Mouse (Mus musculus) limb, embryonic 13.5 days (tissue): Measurements from ENCODE around the gene Gm7029. TPM values are rescaled to one million over a fixed set of nuclear protein-coding genes. Genes with fewer than 3 reads are reported as not detected.

ENCODE experiments used
- ATAC-seq: fragments of 200-750 bp; cut with Nextera tagmentation; 2 replicates; pipeline ENCODE4 v1.8.0; 2017; ENCODE audit warnings: low read depth, moderate number of reproducible peaks, moderate TSS enrichment; ENCODE audit not compliant: low FRiP score
- H3K27ac ChIP-seq: fragments of 300-500 bp; sonication (generic); 2 replicates; pipeline ENCODE4 v1.5.1; 2015; ENCODE audit warnings: inconsistent platforms, mild to moderate bottlenecking, moderate library complexity
- H3K27me3 ChIP-seq: fragments of 300-500 bp; sonication (generic); 2 replicates; pipeline ENCODE4 v1.6.1; 2015; ENCODE audit warnings: mild to moderate bottlenecking, inconsistent platforms
- H3K36me3 ChIP-seq: fragments of 300-500 bp; sonication (generic); 2 replicates; pipeline ENCODE4 v1.6.1; 2015; ENCODE audit warnings: inconsistent platforms, mild to moderate bottlenecking, moderate library complexity
- H3K4me1 ChIP-seq: fragments of 300-500 bp; sonication (generic); 2 replicates; pipeline ENCODE4 v1.6.1; 2015; ENCODE audit warnings: inconsistent platforms
- H3K4me2 ChIP-seq: fragments of 300-500 bp; sonication (generic); replicated peaks from 2 replicates; pipeline ENCODE4 v1.6.1; 2015; ENCODE audit warnings: inconsistent platforms, mild to moderate bottlenecking, moderate library complexity
- H3K4me3 ChIP-seq: fragments of 300-500 bp; sonication (generic); 2 replicates; pipeline ENCODE4 v1.5.1; 2015; ENCODE audit warnings: moderate library complexity, mild to moderate bottlenecking, inconsistent platforms
- H3K9ac ChIP-seq: fragments of 300-500 bp; sonication (generic); 2 replicates; pipeline ENCODE4 v1.6.1; 2015; ENCODE audit warnings: mild to moderate bottlenecking, inconsistent platforms
- H3K9me3 ChIP-seq: fragments of 300-500 bp; sonication (generic); 2 replicates; pipeline ENCODE4 v1.6.1; 2016; ENCODE audit warnings: inconsistent platforms
- WGBS: fragments of 180-500 bp; shearing (Covaris S2); methylation state at CpG from one replicate; pipeline ENCODE4 v1.1.7; 2015; 5-methylcytosine and 5-hydroxymethylcytosine counted together
- polyA plus RNA-seq: library from polyadenylated mRNA; unstranded; fragments of >200 nt; fragmentation: Nextera tagmentation; extraction: Ambion mirVana; gene quantifications from 2 replicates; pipeline ENCODE4 v1.2.1, GENCODE M21; 2015

The Gm7029 gene
- polyA plus RNA-seq, 1 experiment from 2014 or later = not detected

DNA sequence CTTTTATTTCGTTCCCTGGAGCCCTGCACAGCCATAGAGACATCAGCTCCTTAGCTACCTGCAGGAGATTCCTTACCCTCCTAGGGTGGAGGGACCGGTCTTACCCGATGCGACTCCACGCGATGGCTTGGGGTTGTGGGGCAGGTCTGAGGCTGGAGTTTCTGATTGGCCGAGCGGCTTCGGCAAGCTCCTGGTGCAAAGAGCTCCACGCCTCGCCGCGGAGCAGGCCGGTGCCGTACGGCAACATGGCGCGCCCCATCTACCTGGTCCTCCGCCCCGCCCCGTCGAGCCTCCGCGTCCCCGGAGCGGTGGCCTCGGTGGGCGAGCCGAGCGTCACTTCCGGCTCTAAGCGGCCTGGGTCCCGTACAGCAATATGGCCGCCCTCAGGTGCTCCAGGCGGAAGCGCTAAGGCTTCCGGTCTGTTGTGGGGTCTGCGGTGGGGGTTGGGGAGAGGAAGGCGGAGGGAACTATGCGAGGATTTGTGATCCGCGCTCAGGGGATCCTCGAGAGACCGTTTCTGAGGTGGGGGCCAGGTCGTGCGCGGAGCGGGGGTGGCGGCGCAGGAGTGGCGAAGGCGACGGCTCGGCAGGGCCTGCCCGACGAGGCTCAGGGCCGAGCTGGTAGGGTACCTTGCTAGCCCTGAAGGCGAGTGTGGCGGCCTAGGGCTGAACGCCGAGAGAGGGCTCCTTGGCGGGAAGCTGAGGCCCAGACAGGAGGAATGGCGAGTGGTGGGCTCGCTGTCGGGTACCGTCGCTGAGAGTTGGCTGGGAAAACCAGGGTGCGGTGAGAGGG lies 35.6 kb downstream of the Gm7029 start, which contains the start of gene Daxx:
Daxx (plus strand) TSS at position 338 of the 792 bp plus-strand sequence.
- H3K27ac ChIP-seq = peak within 1 kb of the TSS; percentile 90
- peak within 1 kb of the TSS; percentile 89 for H3K4me3 ChIP-seq
- H3K36me3 ChIP-seq = peaks cover 36% of the 10 kb centered on the region

DNA sequence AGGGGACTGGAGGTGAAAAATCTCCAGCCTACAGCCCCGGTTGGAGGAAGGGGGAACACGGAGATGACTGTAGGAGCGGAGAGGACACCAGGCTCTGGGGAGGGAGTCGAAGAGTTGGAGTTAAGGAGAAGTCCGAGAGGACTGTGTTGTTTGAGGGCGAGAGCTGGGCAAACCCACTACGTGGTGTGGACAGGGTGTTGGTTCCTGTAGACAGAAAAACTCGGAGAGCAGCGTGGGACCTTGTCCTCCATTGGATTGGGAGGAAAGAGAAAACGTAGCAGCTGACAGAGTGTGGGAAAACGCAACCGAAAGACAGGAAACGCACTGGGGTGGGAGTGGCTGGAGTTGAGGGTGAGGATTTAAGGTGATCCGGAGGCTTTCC lies 36.2 kb downstream of the Gm7029 start:
- peak; percentile 2; the same call in 1 of the 2 replicates for ATAC-seq
- under 1% methylated on average over 14 of the region's 14 CpGs for WGBS
- Histone ChIP-seq H3K36me3 (peaks cover 42% of the 10 kb centered on the region), H3K4me2 (peak overlapping the region; percentile 99), H3K9ac (peak overlapping the region; percentile 90), H3K9me3 (no peaks in the 10 kb centered on the region), H3K4me3 (peak overlapping the region; percentile 89), H3K4me1 (peaks cover 31% of the 10 kb centered on the region), H3K27ac (peak overlapping the region; percentile 87), H3K27me3 (no peaks in the 10 kb centered on the region)

More for the DNA sequence above, 35.6 kb downstream of the Gm7029 start, which contains the start of gene Daxx:
- ATAC-seq = peak; percentile 97
- H3K9me3 ChIP-seq = no peaks in the 10 kb centered on the region
- H3K4me1 ChIP-seq = peaks cover 27% of the 10 kb centered on the region
- WGBS = under 1% methylated on average over 68 of the region's 68 CpGs
- no peaks in the 10 kb centered on the region for H3K27me3 ChIP-seq
- H3K4me2 ChIP-seq = peak within 1 kb of the TSS; percentile 99
- peak within 1 kb of the TSS; percentile 90 for H3K9ac ChIP-seq

- Histone ChIP-seq H3K9ac (peak overlapping the region; percentile 90), H3K36me3 (peaks cover 46% of the 10 kb centered on the region), H3K27me3 (no peaks in the 10 kb centered on the region), H3K4me1 (peaks cover 37% of the 10 kb centered on the region), H3K4me2 (peak overlapping the region; percentile 99), H3K27ac (peak overlapping the region; percentile 87; the same call in 1 of the 2 replicates), H3K4me3 (peak overlapping the region; percentile 89), H3K9me3 (no peaks in the 10 kb centered on the region)
- 50% methylated on average over 11 of the region's 11 CpGs for WGBS
- ATAC-seq = no peak
These were observed 36.9 kb downstream of the Gm7029 start for GRCm38 (mm10) chr17:33910346-33911051.

- H3K4me3 ChIP-seq = 0 out of 2 replicates have a peak overlapping the region, but pooled peaks have one; percentile 89
- no peak overlapping the region for H3K27ac ChIP-seq
- H3K27me3 ChIP-seq = no peaks in the 10 kb centered on the region
- peaks cover 46% of the 10 kb centered on the region for H3K36me3 ChIP-seq
- ATAC-seq = no peak
- H3K9me3 ChIP-seq = no peaks in the 10 kb centered on the region
- peaks cover 38% of the 10 kb centered on the region for H3K4me1 ChIP-seq
- 92% methylated on average over 31 of the region's 31 CpGs for WGBS
- 0 out of 2 replicates have a peak overlapping the region, but pooled peaks have one; percentile 39 for H3K9ac ChIP-seq
- H3K4me2 ChIP-seq = 0 out of 2 replicates have a peak overlapping the region, but pooled peaks have one; percentile 9
These were observed 37.6 kb downstream of the Gm7029 start for GRCm38 (mm10) chr17:33911052-33911812.

- 89% methylated on average over 28 of the region's 28 CpGs for WGBS
- no peak overlapping the region for H3K4me2 ChIP-seq
These were observed 38.3 kb downstream of the Gm7029 start for GRCm38 (mm10) chr17:33911813-33912414.

GRCm38 (mm10) chr17:33913264-33913663 lies 39.6 kb downstream of the Gm7029 start:
- H3K4me1 ChIP-seq = peaks cover 43% of the 10 kb centered on the region
- H3K4me3 ChIP-seq = no peak overlapping the region
- peaks cover 52% of the 10 kb centered on the region for H3K36me3 ChIP-seq
- H3K27ac ChIP-seq = no peak overlapping the region
- no peaks in the 10 kb centered on the region for H3K27me3 ChIP-seq
- no peak overlapping the region for H3K4me2 ChIP-seq
- 92% methylated on average over 10 of the region's 10 CpGs for WGBS
- H3K9me3 ChIP-seq = no peaks in the 10 kb centered on the region
- ATAC-seq = no peak
- H3K9ac ChIP-seq = no peak overlapping the region

More at GRCm38 (mm10) chr17:33911813-33912414, 38.3 kb downstream of the Gm7029 start:
- Histone ChIP-seq H3K9ac (0 out of 2 replicates have a peak overlapping the region, but pooled peaks have one; percentile 39), H3K36me3 (peaks cover 46% of the 10 kb centered on the region), H3K27ac (no peak overlapping the region), H3K9me3 (no peaks in the 10 kb centered on the region), H3K4me1 (peaks cover 41% of the 10 kb centered on the region), H3K4me3 (no peak overlapping the region), H3K27me3 (no peaks in the 10 kb centered on the region)
- ATAC-seq = no peak

DNA sequence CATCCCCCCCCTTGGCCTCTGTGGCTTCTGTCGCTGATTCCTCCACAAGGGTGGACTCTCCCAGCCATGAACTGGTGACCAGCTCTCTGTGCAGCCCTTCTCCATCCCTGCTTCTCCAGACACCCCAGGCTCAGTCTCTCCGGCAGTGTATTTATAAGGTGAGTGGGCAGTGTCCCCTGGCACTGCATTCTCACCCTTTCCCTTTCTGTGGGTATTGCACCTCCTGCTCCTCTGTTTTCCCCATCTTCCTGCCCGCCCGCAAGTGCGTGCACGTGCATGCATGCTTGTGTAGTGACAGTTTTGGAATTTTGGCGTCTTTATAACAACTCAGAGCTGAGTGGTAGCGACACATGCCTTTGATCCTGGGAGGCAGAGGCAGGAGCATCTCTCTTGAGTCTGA lies 40.3 kb downstream of the Gm7029 start:
- no peak for ATAC-seq

GRCm38 (mm10) chr17:33914969-33915391 lies 41.3 kb downstream of the Gm7029 start:
- Histone ChIP-seq H3K4me1 (peaks cover 52% of the 10 kb centered on the region), H3K4me2 (peak overlapping the region; percentile 68), H3K9ac (peak overlapping the region; percentile 51), H3K27ac (peak overlapping the region; percentile 28; the same call in 1 of the 2 replicates), H3K4me3 (peak overlapping the region; percentile 52), H3K36me3 (peaks cover 52% of the 10 kb centered on the region), H3K9me3 (no peaks in the 10 kb centered on the region), H3K27me3 (no peaks in the 10 kb centered on the region)
- 68% methylated on average over 13 of the region's 13 CpGs for WGBS
- no peak for ATAC-seq

More for the DNA sequence above, 40.3 kb downstream of the Gm7029 start:
- WGBS = 95% methylated on average over 8 of the region's 8 CpGs
- Histone ChIP-seq H3K27ac (no peak overlapping the region), H3K36me3 (peaks cover 52% of the 10 kb centered on the region), H3K9ac (no peak overlapping the region; the same call in 1 of the 2 replicates), H3K9me3 (no peaks in the 10 kb centered on the region), H3K4me3 (no peak overlapping the region), H3K4me2 (no peak overlapping the region), H3K27me3 (no peaks in the 10 kb centered on the region), H3K4me1 (peaks cover 48% of the 10 kb centered on the region)

- peak within 1 kb of the TSS; percentile 68 for H3K4me2 ChIP-seq
- H3K9me3 ChIP-seq = no peaks in the 10 kb centered on the region
- no peaks in the 10 kb centered on the region for H3K27me3 ChIP-seq
- H3K9ac ChIP-seq = peak within 1 kb of the TSS; percentile 63
- under 1% methylated on average over 34 of the region's 34 CpGs for WGBS
- peak within 1 kb of the TSS; percentile 72; the same call in 1 of the 2 replicates for H3K27ac ChIP-seq
- H3K4me1 ChIP-seq = peaks cover 50% of the 10 kb centered on the region
- ATAC-seq = peak; percentile 91
- H3K4me3 ChIP-seq = peak within 1 kb of the TSS; percentile 52
- peaks cover 48% of the 10 kb centered on the region for H3K36me3 ChIP-seq
These were observed 42.1 kb downstream of the Gm7029 start, which contains the start of the genes Tapbp and Zbtb22 for GRCm38 (mm10) chr17:33915671-33916250. Gene Tapbp, plus strand, starts transcription at chr17:33915899. Gene Zbtb22, plus strand, starts transcription at chr17:33915904.

- WGBS = under 1% methylated on average over 12 of the region's 20 CpGs
- Histone ChIP-seq H3K9ac (peak overlapping the region; percentile 63), H3K27ac (peak overlapping the region; percentile 72; the same call in 1 of the 2 replicates), H3K4me1 (peaks cover 46% of the 10 kb centered on the region), H3K4me2 (peak overlapping the region; percentile 68), H3K9me3 (no peaks in the 10 kb centered on the region), H3K36me3 (peaks cover 42% of the 10 kb centered on the region), H3K4me3 (peak overlapping the region; percentile 52), H3K27me3 (no peaks in the 10 kb centered on the region)
- peak; percentile 34 for ATAC-seq
These were observed 42.7 kb downstream of the Gm7029 start for GRCm38 (mm10) chr17:33916294-33916693.
